Mouse (Mus musculus) spleen, postnatal 4 days (tissue): ENCODE results near the gene Six4.
"Not testable (repeated sequence)": the region's sequence is repeated elsewhere in the genome, so short reads cannot be mapped to it uniquely, and the experiment has no call there.

Experiments
- DNase-seq, 2 experiments: peaks; one replicate each; pipeline ENCODE4 v3.0.0; 2022; ENCODE audit warnings: low spot score in 2 of 2

Gene Six4

DNA sequence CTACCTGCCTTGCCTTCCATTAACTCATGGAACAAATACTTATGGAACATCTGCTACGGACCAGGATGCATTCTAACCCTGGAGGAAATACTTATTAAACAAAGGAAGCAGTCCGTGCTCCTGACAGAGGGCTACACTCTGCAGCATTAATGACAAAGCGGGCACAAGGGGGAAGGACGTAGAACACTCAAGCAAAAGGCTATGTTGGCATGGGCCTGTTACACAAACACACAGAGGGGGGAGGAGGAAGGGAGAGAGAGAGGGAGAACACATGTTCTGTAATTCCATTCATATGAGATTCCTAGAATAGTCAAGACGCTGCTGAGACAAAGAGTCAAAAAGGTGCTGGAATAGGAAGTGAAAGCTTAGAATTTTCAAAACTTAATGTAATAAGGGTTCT lies 24.8 kb downstream of the Six4 start:
- DNase-seq, result no peak

DNA sequence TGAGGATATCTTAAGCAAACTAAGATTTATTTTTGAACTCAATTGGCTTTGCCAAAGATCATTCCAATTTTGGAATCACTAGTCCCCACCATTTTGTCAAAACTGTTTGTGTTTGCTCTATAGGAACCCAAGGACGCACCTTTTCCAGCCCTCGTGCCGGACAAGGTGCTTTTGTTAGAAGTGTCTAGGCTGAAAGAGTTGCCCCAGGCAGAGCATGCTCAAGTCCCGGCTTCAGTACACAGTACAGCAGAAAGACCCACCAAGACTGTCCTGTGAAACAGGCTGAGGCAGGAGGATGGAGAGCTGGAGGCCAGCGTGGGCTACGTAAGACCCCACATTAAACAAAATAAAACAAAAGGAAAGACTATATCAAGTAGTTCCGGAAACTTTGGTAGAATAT lies 26.2 kb downstream of the Six4 start:
- no peak for DNase-seq

DNA sequence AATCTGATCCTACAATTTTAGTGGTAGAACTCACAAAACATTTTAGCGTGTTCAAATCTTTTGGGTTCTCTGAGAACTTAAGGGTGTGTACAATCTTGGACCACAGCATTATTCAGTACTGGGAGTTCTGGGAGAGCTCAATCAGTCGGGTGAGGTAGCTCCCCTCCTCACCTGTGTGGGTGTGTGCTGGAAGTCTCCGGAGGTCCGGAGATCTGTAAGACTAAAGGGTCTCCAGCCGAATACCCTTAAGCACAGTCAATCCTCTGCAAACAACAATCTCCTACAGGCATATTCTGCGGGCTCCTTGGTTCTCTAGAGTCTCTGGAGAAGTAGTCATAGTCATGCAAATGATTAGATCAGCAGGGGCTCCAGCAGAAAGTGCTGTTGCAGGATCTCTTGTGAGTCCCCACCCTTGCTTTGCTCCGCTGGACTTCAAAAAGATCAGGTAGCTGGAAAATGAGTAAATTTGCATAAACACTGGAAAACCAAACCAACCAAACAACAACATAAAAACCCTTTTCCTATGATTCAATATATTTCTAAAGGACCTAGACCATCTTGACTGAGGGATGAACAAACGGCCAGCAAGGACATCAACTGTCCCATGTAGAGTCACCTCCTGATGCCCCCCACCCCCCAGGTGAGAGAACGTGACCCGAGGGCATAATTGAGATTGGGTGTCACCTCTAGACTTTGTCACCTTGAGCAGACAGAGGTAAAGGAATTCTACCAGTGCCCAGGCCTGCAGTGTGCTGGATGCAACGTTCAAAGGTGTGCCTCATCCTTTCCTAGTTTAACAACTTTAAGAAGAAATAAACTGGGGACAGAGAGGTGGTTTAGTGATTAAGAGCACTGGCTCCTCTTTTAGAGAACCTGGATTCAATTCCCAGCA lies 27.3 kb downstream of the Six4 start:
- no peak for DNase-seq

DNA sequence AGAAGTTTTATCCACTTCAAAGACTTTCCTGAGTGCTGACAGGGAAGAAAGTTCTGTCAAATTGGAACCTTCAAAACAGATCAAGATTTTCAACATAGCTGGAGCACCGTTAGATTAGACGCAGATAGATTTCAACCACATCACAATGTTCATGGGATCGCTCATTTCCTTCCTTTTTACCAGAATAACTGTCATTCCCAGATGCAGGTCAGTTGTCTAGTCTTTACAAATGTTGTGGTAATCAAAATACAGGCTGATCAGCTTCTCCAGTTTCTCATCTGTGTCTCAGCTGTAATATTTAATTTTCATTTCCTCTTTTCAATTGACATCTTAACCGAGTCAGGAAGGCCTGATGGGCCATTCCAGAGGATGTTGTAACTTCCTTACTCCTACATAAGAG lies 29.5 kb downstream of the Six4 start:
- DNase-seq, result no peak

DNA sequence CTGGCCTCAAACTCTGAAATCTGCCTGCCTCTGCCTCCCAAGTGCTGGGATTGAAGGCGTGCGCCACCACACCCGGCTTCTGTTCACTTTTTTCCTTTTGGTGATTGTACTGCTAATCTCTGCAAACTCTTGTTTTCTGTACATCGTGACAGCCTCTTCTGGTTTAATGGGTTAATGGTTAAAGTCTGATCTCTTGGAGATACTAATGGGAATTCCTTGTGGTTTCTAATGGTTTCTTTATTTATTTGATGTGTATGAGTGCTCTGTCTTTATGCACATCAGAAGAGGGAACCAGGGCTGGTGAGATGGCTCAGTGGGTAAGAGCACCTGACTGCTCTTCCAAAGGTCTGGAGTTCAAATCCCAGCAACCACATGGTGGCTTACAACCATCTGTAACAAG lies 31.4 kb downstream of the Six4 start:
- DNase-seq, result not testable (repeated sequence)

DNA sequence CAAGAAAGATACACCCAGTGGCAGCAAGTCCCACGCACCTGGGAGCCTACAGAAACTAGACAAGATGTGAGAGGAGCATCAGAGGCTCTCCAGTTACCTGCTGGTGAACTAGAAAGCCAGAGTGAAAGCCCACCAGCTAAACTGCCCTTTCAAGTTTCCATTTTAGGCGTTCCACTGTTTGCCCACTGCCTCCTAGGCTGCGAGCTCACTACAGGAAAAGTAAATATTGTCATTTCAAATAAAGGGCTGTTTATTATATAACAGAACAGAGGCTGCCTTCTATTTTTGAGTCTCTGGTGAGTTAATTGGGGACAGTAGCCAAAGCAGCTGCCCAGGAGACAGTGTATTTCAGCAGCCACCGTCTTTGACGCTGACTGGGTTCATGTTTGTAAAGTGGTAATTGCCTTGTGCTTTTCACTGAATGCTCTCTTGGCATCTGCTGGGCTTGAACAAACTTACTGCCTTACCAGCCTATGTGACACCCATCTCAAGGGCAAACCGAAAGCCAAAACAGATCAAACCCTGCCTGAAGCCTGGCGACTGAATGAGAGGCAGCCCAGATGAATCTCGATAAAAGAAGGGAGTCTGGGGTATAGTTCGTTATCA lies 52.3 kb downstream of the Six4 start:
- DNase-seq, result no peak

DNA sequence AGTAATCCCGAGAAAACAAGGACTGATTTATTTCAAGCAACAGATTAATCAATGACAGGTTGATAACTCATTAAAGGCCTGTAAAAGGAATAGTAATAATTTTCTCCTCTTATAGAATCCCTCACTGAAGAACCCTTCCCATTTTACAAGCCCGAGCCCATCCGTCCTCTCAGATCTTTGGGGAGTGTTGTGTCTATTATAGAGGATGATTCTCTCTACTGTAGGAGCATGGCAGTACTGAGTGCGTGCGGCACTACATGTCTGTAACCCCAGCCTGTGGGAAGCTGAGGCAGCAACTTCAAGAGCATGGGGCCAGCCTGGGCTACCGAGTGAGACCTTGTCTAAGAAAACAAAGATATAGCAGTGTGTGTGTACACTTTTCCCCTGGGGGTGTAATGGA lies 55.8 kb downstream of the Six4 start:
- no peak for DNase-seq

DNA sequence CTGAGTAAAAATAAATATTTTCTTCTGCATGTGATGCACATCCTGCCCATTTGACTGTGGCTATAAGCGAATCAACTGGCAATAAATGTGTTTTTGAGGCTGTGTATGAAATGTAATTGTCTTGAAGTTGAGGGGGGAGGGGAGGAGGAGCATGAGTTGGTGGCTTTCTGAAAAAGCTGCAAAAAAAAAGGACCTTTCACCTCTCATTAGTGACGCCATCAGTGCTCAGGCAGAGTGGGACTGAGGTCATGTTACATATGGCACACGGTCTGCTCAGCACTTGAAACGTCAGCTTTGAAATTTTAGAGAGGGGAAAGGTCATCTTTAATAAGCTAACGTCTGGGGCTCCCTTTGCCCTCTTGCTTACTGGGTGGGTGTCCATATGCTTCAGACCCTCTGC lies 57.8 kb downstream of the Six4 start:
- no peak for DNase-seq

DNA sequence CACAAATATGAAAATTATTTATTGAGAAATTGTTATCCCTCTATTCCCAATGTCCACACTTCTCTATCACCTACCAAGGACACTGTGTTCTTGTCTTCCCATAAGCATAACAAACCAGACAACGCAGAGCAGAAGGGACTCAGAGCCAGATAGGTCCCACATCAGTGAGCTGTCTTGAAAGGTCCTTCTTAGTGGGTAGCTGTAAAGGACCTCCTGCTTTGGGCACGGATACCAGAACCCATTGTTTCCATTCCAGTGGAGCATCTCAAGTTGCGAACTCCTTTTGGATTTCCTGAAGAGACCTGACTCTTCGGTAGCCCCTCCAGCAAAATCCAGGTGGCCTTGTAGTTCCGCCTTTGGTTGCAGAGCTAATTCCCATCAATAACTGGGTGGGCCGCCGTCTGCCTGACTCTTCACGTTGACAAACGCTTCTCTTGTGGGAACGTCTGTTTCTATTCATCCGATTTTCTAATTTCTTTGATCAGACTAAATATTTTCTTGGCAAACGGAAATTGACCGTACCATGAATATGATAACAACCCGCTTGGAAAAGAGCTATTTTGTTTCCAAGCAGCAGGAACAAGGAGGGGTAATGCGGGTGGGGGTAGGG lies 58.6 kb downstream of the Six4 start:
- no peak for DNase-seq

DNA sequence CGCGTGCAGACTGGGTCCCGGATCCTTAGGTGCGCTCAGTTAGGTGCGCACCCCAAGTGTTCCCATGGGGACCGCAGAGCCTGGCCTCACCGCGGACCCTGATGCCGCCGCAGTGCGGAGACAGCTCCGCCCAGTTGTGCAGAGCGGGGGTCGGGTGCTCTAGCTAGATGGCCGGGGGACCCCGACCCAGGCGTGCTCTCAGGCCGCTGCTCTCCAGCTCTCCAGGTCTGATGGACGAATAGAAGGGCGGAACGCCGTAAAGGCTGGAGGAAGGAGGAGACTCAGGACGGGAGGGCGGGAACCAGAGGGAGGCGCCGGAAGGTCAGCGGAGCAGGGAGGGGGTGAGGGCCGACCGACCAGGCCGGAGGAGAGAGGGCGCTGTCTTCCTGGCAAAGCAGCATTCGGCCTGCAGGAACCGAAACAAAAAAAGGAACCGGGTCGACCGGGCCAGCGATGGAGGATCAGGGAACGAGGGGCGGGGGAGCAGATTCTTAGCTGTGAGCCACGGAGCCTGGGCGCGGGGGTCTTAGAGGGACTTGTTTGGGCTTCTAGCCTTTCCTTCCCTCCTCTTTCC lies 59.5 kb downstream of the Six4 start, which contains the start of gene Six1:
Gene Six1 (minus strand): TSS at position 220 of the 574 bp plus-strand sequence.
- DNase-seq, result peak; percentile 28 to 69

DNA sequence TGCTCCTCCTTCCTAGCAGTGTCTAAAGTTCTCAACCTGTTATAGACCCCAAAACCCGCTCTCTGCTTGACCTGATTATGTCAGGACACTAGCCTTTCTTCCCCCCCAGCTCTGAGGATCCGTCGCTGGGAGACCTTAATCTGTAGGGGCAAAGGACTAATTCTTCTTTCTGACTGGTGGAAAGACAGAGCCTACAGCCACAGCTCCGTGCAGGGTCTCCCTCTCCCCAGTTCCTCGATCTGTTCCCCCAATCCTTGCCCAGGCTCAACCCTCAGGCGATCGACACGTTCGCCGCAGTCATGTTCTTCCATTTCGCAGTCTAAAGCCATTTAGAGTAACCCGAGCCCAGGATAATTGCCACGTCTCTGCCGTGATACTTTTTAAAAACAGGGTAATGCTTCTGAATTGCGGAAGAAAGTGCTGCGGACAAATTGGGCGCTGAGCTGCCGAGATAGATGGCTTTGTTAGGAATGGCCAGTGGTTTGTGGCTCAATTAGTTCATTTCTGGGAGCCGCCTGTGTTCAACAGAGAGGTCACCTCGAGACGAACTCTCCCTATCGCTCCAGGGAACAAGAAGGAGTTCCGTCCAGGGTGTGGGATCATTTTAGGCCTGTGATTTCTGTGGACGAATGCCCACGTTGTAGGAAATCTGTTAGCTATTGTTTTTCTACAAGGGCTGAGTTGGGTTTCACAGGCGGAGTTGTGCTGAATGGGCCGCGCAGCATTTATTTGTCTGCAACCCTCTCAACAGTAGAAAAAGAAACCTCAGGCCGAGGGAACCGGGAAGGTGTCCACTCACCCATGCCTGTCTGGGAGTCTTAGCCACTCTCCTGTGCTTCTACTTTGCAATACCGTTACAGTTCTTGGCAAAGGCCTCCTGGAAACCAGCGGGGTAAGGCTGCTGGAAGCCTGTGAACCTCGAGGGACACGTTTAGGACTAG lies 60.3 kb downstream of the Six4 start:
- DNase-seq, result peak in 1 of 2 experiments; percentile 54

DNA sequence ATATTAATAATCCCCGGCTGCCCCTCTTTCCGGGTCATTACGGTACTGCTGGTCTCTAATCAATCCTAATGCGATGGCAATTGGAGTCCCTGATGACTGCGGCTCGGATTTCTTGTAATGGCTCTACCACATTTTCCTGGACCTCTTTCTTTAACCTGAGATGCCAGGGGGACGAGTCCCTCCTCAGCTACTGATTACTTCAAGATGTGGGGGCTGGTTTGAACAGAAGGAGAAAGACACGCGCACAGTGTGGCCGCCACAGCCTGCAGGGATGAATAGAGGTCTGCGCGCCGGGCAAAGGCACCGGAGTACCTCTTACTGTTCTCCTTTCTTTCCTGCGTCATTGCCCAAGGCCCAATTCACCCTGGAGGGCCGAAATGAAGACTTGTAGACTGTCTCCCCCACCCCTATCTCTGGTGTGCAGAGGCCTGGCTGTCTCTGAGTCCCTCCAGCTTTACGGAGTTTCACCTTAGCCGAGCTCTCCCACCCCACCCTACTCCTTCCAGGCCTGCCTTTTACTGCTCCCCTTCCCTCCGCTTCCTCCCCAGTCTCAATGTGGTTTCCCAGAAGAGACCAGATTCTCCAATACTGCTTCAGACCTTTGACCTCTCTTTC lies 61.1 kb downstream of the Six4 start:
- peak in 1 of 2 experiments; percentile 56 for DNase-seq

DNA sequence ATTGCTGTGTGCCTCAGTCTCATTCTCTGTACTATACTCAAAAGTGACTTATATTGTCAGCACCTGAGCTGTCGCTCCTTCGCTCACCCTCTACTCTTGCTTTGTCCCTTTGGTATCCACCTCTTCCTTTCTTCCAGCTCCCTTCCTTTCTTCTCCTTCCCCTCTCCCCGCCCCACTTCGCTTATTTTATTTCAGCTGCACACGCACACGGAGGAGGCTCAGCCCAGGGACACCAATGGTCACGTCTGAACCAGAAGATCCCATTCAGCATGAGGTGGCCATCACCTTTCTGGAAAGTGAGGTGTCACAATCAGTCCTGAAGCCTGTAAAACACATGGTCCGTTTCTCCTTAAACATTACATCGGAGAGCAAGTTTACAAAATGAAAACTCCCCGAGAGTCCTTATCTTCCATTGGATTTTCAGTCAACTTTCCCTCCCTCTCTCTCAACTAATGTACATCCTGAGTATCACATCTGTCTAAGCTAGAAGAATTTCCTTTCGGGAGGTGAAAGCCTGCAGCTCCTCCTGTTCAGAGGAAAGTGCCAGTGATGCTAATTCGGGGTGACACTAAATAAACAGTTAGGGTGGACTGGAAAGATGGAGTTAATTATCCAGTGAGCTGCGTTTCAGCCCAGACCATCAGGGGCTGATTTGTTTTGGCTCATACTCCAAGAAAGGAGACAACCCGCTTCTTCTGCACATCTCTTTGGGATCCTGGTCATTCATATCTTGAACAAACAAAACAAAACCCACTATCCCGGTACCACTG lies 62.3 kb downstream of the Six4 start:
- no peak for DNase-seq

DNA sequence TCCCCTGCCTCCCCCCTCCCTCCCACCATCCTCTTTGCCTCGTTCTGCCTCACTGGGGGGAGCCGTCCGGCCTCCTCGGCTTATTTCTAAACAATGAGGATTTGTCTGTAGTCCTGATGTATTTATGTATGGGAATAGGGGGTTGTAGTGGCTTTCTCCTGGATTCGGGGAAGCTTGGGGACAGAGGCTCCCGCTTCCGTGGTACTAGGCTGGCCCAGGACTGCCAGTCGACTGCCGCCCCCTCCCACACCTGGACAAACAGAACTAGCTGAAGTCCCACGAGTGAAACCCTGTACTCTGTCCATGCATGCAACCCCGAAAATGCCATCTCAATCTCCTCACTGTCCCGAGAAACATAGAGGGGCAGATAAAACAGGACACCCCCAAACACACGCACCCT lies 63.0 kb downstream of the Six4 start:
- no peak for DNase-seq
